Mouse (Mus musculus): ENCODE measurements around the gene Msrb3.

Msrb3 gene

GRCm38 (mm10) chr10:120898785-120899762 is at the start of gene Msrb3:
Gene Msrb3 (minus strand): TSS chr10:120899101.
- in situ Hi-C loops (cut with MboI, MseI), result no loop called here

- in situ Hi-C loops (cut with MboI, MseI), result no loop called here
Observed at GRCm38 (mm10) chr10:120948461-120948860, 49.6 kb upstream of the Msrb3 start.

GRCm38 (mm10) chr10:120947842-120948241 is 48.9 kb upstream of the Msrb3 start:
- in situ Hi-C loops (cut with MboI, MseI), result no loop called here

- in situ Hi-C loops (cut with MboI, MseI), result no loop called here
Observed at GRCm38 (mm10) chr10:120946847-120947246, 47.9 kb upstream of the Msrb3 start.

GRCm38 (mm10) chr10:120938904-120939208 is 40.0 kb upstream of the Msrb3 start:
- in situ Hi-C loops (cut with MboI, MseI), result no loop called here

GRCm38 (mm10) chr10:120938077-120938903 is 39.4 kb upstream of the Msrb3 start:
- in situ Hi-C loops (cut with MboI, MseI), result no loop called here

GRCm38 (mm10) chr10:120929536-120929935 is 30.6 kb upstream of the Msrb3 start:
- in situ Hi-C loops (cut with MboI, MseI), result no loop called here

- in situ Hi-C loops (cut with MboI, MseI), result no loop called here
Observed at GRCm38 (mm10) chr10:120928183-120928582, 29.3 kb upstream of the Msrb3 start.

- in situ Hi-C loops (cut with MboI, MseI), result no loop called here
Observed at GRCm38 (mm10) chr10:120926156-120926555, 27.3 kb upstream of the Msrb3 start.

- in situ Hi-C loops (cut with MboI, MseI), result no loop called here
Observed at GRCm38 (mm10) chr10:120921501-120921900, 22.6 kb upstream of the Msrb3 start.

GRCm38 (mm10) chr10:120920604-120921003 is 21.7 kb upstream of the Msrb3 start:
- in situ Hi-C loops (cut with MboI, MseI), result no loop called here

- in situ Hi-C loops (cut with MboI, MseI), result no loop called here
Observed at GRCm38 (mm10) chr10:120916250-120916649, 17.3 kb upstream of the Msrb3 start.

GRCm38 (mm10) chr10:120914948-120915631 is 16.2 kb upstream of the Msrb3 start:
- in situ Hi-C loops (cut with MboI, MseI), result no loop called here

- in situ Hi-C loops (cut with MboI, MseI), result no loop called here
Observed at GRCm38 (mm10) chr10:120914286-120914685, 15.4 kb upstream of the Msrb3 start.

GRCm38 (mm10) chr10:120913796-120914195 is 14.9 kb upstream of the Msrb3 start:
- in situ Hi-C loops (cut with MboI, MseI), result no loop called here

- in situ Hi-C loops (cut with MboI, MseI), result no loop called here
Observed at GRCm38 (mm10) chr10:120911971-120912370, 13.1 kb upstream of the Msrb3 start.

GRCm38 (mm10) chr10:120908776-120909574 is 10.1 kb upstream of the Msrb3 start:
- in situ Hi-C loops (cut with MboI, MseI), result no loop called here

GRCm38 (mm10) chr10:120904676-120905075 is 5.8 kb upstream of the Msrb3 start:
- in situ Hi-C loops (cut with MboI, MseI), result no loop called here

GRCm38 (mm10) chr10:120903843-120904468 is 5.1 kb upstream of the Msrb3 start:
- in situ Hi-C loops (cut with MboI, MseI), result no loop called here

- in situ Hi-C loops (cut with MboI, MseI), result no loop called here
Observed at GRCm38 (mm10) chr10:120901746-120902145, 2.8 kb upstream of the Msrb3 start.

GRCm38 (mm10) chr10:120900096-120900495 is 1.2 kb upstream of the Msrb3 start:
- in situ Hi-C loops (cut with MboI, MseI), result no loop called here
